Mouse (Mus musculus) embryo, embryonic 10 days (tissue): ENCODE measurements around the gene Tmem88.

Source experiments
- DNase-seq: peaks from one replicate; pipeline ENCODE4 v3.0.0-alpha.2; 2015; ENCODE audit warnings: low spot score

Tmem88 gene

GRCm38 (mm10) chr11:69398059-69398458, at the start of gene Tmem88:
Tmem88 (minus strand) TSS chr11:69398234.
- peak; percentile 59 for DNase-seq

- no peak for DNase-seq
These were observed 49.3 kb upstream of the Tmem88 start for GRCm38 (mm10) chr11:69447299-69447698.

- DNase-seq, result peak; percentile 39
These were observed 45.3 kb upstream of the Tmem88 start for GRCm38 (mm10) chr11:69443328-69443727.

- DNase-seq, result no peak
These were observed 39.3 kb upstream of the Tmem88 start for GRCm38 (mm10) chr11:69437291-69437690.

- DNase-seq, result no peak
These were observed 35.2 kb upstream of the Tmem88 start for GRCm38 (mm10) chr11:69433189-69433588.

- no peak for DNase-seq
These were observed 34.6 kb upstream of the Tmem88 start for GRCm38 (mm10) chr11:69432640-69432982.

GRCm38 (mm10) chr11:69431829-69432639, 34.0 kb upstream of the Tmem88 start:
- peak; percentile 92 for DNase-seq

GRCm38 (mm10) chr11:69430631-69431030, 32.6 kb upstream of the Tmem88 start:
- DNase-seq, result no peak

- DNase-seq, result no peak
These were observed 31.3 kb upstream of the Tmem88 start for GRCm38 (mm10) chr11:69429313-69429712.

GRCm38 (mm10) chr11:69428751-69429150, 30.7 kb upstream of the Tmem88 start:
- DNase-seq, result peak; percentile 42

GRCm38 (mm10) chr11:69426246-69426645, 28.2 kb upstream of the Tmem88 start:
- no peak for DNase-seq

- DNase-seq, result no peak
These were observed 25.9 kb upstream of the Tmem88 start for GRCm38 (mm10) chr11:69423885-69424284.

- DNase-seq, result no peak
These were observed 24.8 kb upstream of the Tmem88 start for GRCm38 (mm10) chr11:69422842-69423241.

GRCm38 (mm10) chr11:69421131-69421977, 23.3 kb upstream of the Tmem88 start:
- peak; percentile 48 for DNase-seq

- DNase-seq, result no peak
These were observed 22.5 kb upstream of the Tmem88 start for GRCm38 (mm10) chr11:69420554-69421000.

- DNase-seq, result peak; percentile 66
These were observed 21.9 kb upstream of the Tmem88 start for GRCm38 (mm10) chr11:69419813-69420553.

GRCm38 (mm10) chr11:69419443-69419812, 21.4 kb upstream of the Tmem88 start:
- DNase-seq, result peak; percentile 69

- DNase-seq, result peak; percentile 98
These were observed 20.7 kb upstream of the Tmem88 start for GRCm38 (mm10) chr11:69418481-69419442.

- peak; percentile 98 for DNase-seq
These were observed 19.7 kb upstream of the Tmem88 start for GRCm38 (mm10) chr11:69417449-69418384.

- peak; percentile 36 for DNase-seq
These were observed 19.0 kb upstream of the Tmem88 start for GRCm38 (mm10) chr11:69416921-69417448.
